Comparison of ENCODE assay signal across 14 mouse cellular contexts in genomic region chr17:50036751-50037385, GRCm38 (mm10).
DNase-seq lines count a peak whose midpoint lies in the region; ATAC-seq lines count a peak whose summit lies in the region.
"Had no signal": no experiment of that assay in that cellular context is flagged by ENCODE, and none has a peak within 500 bp of the region (broad histone marks: within the 10 kb centered on the region; RNA-seq: fewer than 3 reads in every experiment).

No protein-coding gene starts in this region.

- no peak overlapping the region for H3K4me3 ChIP-seq in midbrain, embryonic 10.5 days
- no peak overlapping the region for H3K4me3 ChIP-seq in midbrain, embryonic 11.5 days (ENCODE audit: low read depth, low read length)
- H3K4me3 ChIP-seq in hindbrain, embryonic 16.5 days (ENCODE audit: low read length): no peak overlapping the region
- H3K4me3 ChIP-seq: erythroblast, embryonic 14.5 days had no signal

- H3K9ac ChIP-seq in midbrain, embryonic 11.5 days (ENCODE audit: low read length): no peak overlapping the region
- no peak overlapping the region for H3K9ac ChIP-seq in hindbrain, embryonic 16.5 days (ENCODE audit: low read depth, low read length)

- no peak for ATAC-seq in midbrain, embryonic 11.5 days (ENCODE audit: low FRiP score)
- ATAC-seq in hindbrain, embryonic 16.5 days: 0 out of 2 replicates have a peak, but pooled peaks have one; percentile 29

- intact Hi-C loops in heart, postnatal 14 days (cut with DNase I): no loop called here

- H3K27ac ChIP-seq in midbrain, embryonic 10.5 days (replicated peaks): peak overlapping the region; percentile 17; the same call in 1 of the 2 replicates
- H3K27ac ChIP-seq in midbrain, embryonic 11.5 days (ENCODE audit: low read depth, low read length): no peak overlapping the region
- no peak overlapping the region for H3K27ac ChIP-seq in hindbrain, embryonic 16.5 days (ENCODE audit: low read depth, low read length)

- H3K27me3 ChIP-seq in midbrain, embryonic 10.5 days (ENCODE audit: low read depth, poor library complexity, severe bottlenecking): no peaks in the 10 kb centered on the region
- H3K27me3 ChIP-seq in midbrain, embryonic 11.5 days (ENCODE audit: control insufficient read depth, insufficient read depth, low read length): no peaks in the 10 kb centered on the region
- H3K27me3 ChIP-seq in hindbrain, embryonic 16.5 days (replicated peaks; ENCODE audit: control insufficient read depth, insufficient read depth, low read length): no peaks in the 10 kb centered on the region

- peaks cover 10% of the 10 kb centered on the region for H3K4me1 ChIP-seq in midbrain, embryonic 10.5 days
- H3K4me1 ChIP-seq in midbrain, embryonic 11.5 days (ENCODE audit: control insufficient read depth, insufficient read depth, low read length): no peaks in the 10 kb centered on the region
- no peaks in the 10 kb centered on the region; the same call in 1 of the 2 replicates for H3K4me1 ChIP-seq in hindbrain, embryonic 16.5 days (ENCODE audit: control insufficient read depth, insufficient read depth, low read depth, low read length)

- no peak overlapping the region for H3K4me2 ChIP-seq in midbrain, embryonic 11.5 days
- H3K4me2 ChIP-seq in hindbrain, embryonic 16.5 days (ENCODE audit: low read length): no peak overlapping the region

- DNase-seq in heart, adult 11 months: peak; percentile 94
- no peak for DNase-seq in heart, postnatal 14 days
- DNase-seq in midbrain, embryonic 10.5 days (ENCODE audit: low spot score): no peak
- DNase-seq in midbrain, embryonic 11.5 days (ENCODE audit: low spot score, missing footprints): no peak
- DNase-seq in adrenal gland, postnatal 25 days: no peak
- no peak for DNase-seq in spleen, adult 12 weeks (ENCODE audit: low spot score)
- DNase-seq: cerebellum, adult 18-20 months; cerebellum, postnatal 36 days; kidney, adult 9 months; kidney, postnatal 36 days; layer of hippocampus, postnatal 36 days; thymus, postnatal 25 days had no signal

- 79% methylated on average over 14 of the region's 14 CpGs for WGBS in midbrain, embryonic 10.5 days
- WGBS in midbrain, embryonic 11.5 days: 78% methylated on average over 14 of the region's 14 CpGs
- 49% methylated on average over 14 of the region's 14 CpGs for WGBS in hindbrain, embryonic 16.5 days

- no peaks in the 10 kb centered on the region for H3K36me3 ChIP-seq in midbrain, embryonic 10.5 days
- no peaks in the 10 kb centered on the region for H3K36me3 ChIP-seq in midbrain, embryonic 11.5 days (ENCODE audit: control insufficient read depth, insufficient read depth, low read length)
- no peaks in the 10 kb centered on the region for H3K36me3 ChIP-seq in hindbrain, embryonic 16.5 days (ENCODE audit: control insufficient read depth, insufficient read depth, low read length)

- no peaks in the 10 kb centered on the region for H3K9me3 ChIP-seq in midbrain, embryonic 10.5 days (replicated peaks)
- H3K9me3 ChIP-seq in midbrain, embryonic 11.5 days (ENCODE audit: control insufficient read depth, low read length): no peaks in the 10 kb centered on the region
- no peaks in the 10 kb centered on the region for H3K9me3 ChIP-seq in hindbrain, embryonic 16.5 days (ENCODE audit: control insufficient read depth, low read length)
